Mouse (Mus musculus) Muller cell, postnatal 12 days (primary cell): Measurements from ENCODE around the gene Tas1r1.

ENCODE experiments used
- DNase-seq: peaks from one replicate; pipeline ENCODE4 v3.0.0-alpha.2; 2015; ENCODE audit errors: inconsistent ontology term

Gene Tas1r1

DNA sequence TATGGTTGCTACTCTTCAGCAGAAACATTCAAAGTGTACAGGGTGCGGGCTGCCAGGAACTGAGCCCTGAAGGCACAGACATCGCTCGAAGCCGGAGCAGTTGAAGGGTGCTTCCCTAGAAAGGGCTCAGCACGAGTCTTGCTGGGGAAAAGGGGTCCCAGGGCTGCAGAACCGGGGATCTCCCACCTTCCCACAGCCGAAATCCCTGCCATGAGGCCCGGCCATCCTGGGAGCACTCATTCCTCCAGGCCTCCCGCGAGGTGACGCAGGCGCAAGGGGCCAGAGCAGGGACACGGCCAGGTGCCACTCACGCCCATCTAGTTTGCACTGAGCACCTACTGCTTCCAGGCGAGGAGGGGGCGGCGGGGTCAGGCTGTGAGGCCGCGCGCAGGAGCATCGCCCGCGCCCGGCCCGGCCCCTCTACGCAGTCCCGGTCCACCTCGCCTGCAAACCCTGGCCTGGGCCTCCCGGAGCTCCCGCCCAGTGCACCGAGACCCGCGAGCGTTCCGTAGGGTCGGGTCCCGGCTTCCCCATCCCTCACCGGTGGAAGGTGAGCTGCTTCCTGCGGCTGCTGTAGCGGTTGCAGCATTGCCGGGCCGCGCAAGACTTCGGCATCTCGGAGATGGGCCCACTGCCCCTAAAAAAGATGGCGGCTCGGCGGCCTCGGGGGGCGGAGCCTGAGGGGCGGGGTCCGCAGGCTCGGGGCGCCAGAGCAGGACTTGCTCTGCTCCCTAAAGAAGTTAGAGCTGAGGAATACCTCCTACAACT is 49.8 kb downstream of the Tas1r1 start, which contains the start of gene Thap3:
TSS of gene Thap3 (minus strand) at position 656 of the 768 bp plus-strand sequence.
- peak; percentile 76 for DNase-seq

- DNase-seq: no peak
These were observed 50.4 kb downstream of the Tas1r1 start for GRCm38 (mm10) chr4:151988014-151988341.

DNA sequence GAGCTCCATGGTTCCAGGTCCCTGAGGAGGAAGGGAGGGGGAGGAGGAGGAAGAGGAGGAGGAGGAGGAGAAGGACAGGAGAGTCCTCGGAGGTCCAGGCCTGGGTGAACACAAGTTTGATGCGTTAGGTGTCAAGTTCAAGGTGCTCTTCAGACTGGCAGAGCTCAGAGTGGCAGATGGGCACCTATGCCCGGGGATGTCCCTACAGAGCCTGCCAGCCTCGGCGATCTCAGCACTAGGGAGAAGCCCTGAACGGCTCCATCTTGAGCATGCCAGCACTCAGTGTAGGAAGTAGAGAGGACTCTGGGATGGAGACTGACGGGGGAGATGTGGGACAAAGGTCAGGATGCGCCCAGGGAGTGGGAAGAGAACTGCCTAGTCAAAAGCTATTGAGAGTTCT is 51.7 kb downstream of the Tas1r1 start:
- no peak for DNase-seq

GRCm38 (mm10) chr4:151985886-151986285 is 52.5 kb downstream of the Tas1r1 start:
- DNase-seq: no peak

- DNase-seq: no peak
These were observed 54.8 kb downstream of the Tas1r1 start for GRCm38 (mm10) chr4:151983560-151983959.

- DNase-seq: no peak
These were observed 55.3 kb downstream of the Tas1r1 start for GRCm38 (mm10) chr4:151983043-151983442.

DNA sequence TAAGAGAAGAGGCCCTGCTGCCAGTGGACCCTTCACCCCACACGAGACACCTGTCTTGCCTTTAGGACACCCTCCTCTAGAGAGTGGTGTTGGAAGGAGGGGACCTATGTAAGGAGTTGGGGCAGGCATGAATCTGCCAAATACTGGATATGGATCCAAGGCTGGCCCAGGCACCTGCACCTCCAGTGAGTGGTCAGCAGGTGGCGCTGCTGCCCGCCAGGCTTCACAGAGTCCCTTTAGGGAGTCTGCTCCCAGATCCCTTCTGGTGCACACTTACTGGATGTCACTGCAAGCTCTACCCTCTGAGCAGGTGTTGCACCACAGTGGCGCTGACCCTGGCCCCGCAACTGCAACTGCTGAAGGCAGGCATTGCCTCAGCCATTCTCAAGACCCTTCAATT is 57.0 kb downstream of the Tas1r1 start:
- DNase-seq: peak; percentile 70

DNA sequence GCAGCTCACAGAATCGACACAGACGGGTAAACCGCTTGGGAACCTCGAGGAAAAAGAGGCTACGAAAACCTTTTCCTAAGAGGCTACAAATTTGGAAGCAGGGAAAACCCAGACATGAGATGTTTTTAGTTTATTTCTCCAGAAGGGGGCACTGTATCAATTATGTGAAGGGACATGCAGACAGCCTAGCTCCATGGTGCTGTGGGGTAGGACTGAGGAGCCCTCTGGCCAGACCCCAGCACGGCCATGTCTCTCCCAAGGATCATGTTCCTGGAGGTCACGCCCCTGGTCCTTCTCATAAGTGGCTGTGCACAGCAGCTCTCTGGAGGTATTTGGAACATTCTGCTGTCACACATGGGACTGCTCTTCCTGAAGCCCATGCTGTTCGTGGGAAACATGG is 57.7 kb downstream of the Tas1r1 start:
- no peak for DNase-seq
